Mouse (Mus musculus): ENCODE data around the gene Rbpj. TPM values are rescaled to one million over a fixed set of nuclear protein-coding genes. Genes with fewer than 3 reads are reported as not detected.
"Not testable (repeated sequence)": the region's sequence is repeated elsewhere in the genome, so short reads cannot be mapped to it uniquely, and the experiment has no call there.

Gene Rbpj
- polyA plus RNA-seq, 1 experiment from 2014 or later, result 12.3 TPM

GRCm38 (mm10) chr5:53670321-53670938 lies 204.5 kb downstream of the Rbpj start:
- ATAC-seq (ENCODE audit: low FRiP score, low TSS enrichment) (peak; percentile 29; the same call in 1 of the 2 replicates), DNase-seq (ENCODE audit: low spot score) (no peak)
- no peak overlapping the region for H3K4me2 ChIP-seq (replicated peaks; ENCODE audit: low read depth)
- no peak for TF ChIP-seq CTCF (IDR thresholded peaks at IDR 0.05; ENCODE audit: low read depth)
- no peak for TF ChIP-seq EP300 (optimal IDR thresholded peaks at IDR 0.05)
- no peaks in the 10 kb centered on the region for H3K9me3 ChIP-seq (ENCODE audit: control insufficient read depth, low read length)
- no peaks in the 10 kb centered on the region for H3K27me3 ChIP-seq (ENCODE audit: control insufficient read depth, insufficient read depth, low read length)
- H3K36me3 ChIP-seq (ENCODE audit: control insufficient read depth, insufficient read depth, low read length), result no peaks in the 10 kb centered on the region
- no peak overlapping the region for H3K4me3 ChIP-seq (ENCODE audit: low read depth, low read length)
- no peak overlapping the region for H3K27ac ChIP-seq (replicated peaks)
- WGBS, result 73% methylated on average over 10 of the region's 10 CpGs
- H3K4me1 ChIP-seq (replicated peaks; ENCODE audit: control insufficient read depth, insufficient read depth), result no peaks in the 10 kb centered on the region
- H3K9ac ChIP-seq (ENCODE audit: low read length), result no peak overlapping the region

- Histone ChIP-seq H3K4me3 (ENCODE audit: low read depth, low read length) (no peak overlapping the region), H3K27me3 (ENCODE audit: control insufficient read depth, insufficient read depth, low read length) (no peaks in the 10 kb centered on the region), H3K4me1 (replicated peaks; ENCODE audit: control insufficient read depth, insufficient read depth) (no peaks in the 10 kb centered on the region), H3K4me2 (replicated peaks; ENCODE audit: low read depth) (no peak overlapping the region), H3K27ac (replicated peaks) (no peak overlapping the region), H3K9me3 (ENCODE audit: control insufficient read depth, low read length) (no peaks in the 10 kb centered on the region), H3K36me3 (ENCODE audit: control insufficient read depth, insufficient read depth, low read length) (no peaks in the 10 kb centered on the region), H3K9ac (ENCODE audit: low read length) (no peak overlapping the region)
- WGBS, result 67% methylated on average over 4 of the region's 4 CpGs
- no peak for TF ChIP-seq CTCF (IDR thresholded peaks at IDR 0.05; ENCODE audit: low read depth)
- no peak for TF ChIP-seq EP300 (optimal IDR thresholded peaks at IDR 0.05)
- DNase-seq (ENCODE audit: low spot score), result no peak
- ATAC-seq (ENCODE audit: low FRiP score, low TSS enrichment), result no peak
These were observed 205.6 kb downstream of the Rbpj start for GRCm38 (mm10) chr5:53671507-53671906.

GRCm38 (mm10) chr5:53672352-53672751 lies 206.4 kb downstream of the Rbpj start:
- WGBS, result 31% methylated on average over 5 of the region's 5 CpGs
- ATAC-seq (ENCODE audit: low FRiP score, low TSS enrichment), result peak; percentile 75
- H3K4me2 ChIP-seq (replicated peaks; ENCODE audit: low read depth), result no peak overlapping the region
- H3K27ac ChIP-seq (replicated peaks), result no peak overlapping the region
- no peak overlapping the region for H3K4me3 ChIP-seq (ENCODE audit: low read depth, low read length)
- H3K4me1 ChIP-seq (replicated peaks; ENCODE audit: control insufficient read depth, insufficient read depth), result no peaks in the 10 kb centered on the region
- no peaks in the 10 kb centered on the region for H3K36me3 ChIP-seq (ENCODE audit: control insufficient read depth, insufficient read depth, low read length)
- TF ChIP-seq CTCF (IDR thresholded peaks at IDR 0.05; ENCODE audit: low read depth) (peak; percentile 84), EP300 (optimal IDR thresholded peaks at IDR 0.05) (no peak)
- peak; percentile 71 for DNase-seq (ENCODE audit: low spot score)
- H3K9me3 ChIP-seq (ENCODE audit: control insufficient read depth, low read length), result no peaks in the 10 kb centered on the region
- no peak overlapping the region for H3K9ac ChIP-seq (ENCODE audit: low read length)
- no peaks in the 10 kb centered on the region for H3K27me3 ChIP-seq (ENCODE audit: control insufficient read depth, insufficient read depth, low read length)

- not testable (repeated sequence) for H3K27ac ChIP-seq (replicated peaks); DNase-seq (ENCODE audit: low spot score); H3K4me3 ChIP-seq (ENCODE audit: low read depth, low read length); H3K9me3 ChIP-seq (ENCODE audit: control insufficient read depth, low read length); H3K27me3 ChIP-seq (ENCODE audit: control insufficient read depth, insufficient read depth, low read length); H3K9ac ChIP-seq (ENCODE audit: low read length); H3K4me2 ChIP-seq (replicated peaks; ENCODE audit: low read depth); H3K36me3 ChIP-seq (ENCODE audit: control insufficient read depth, insufficient read depth, low read length); ATAC-seq (ENCODE audit: low FRiP score, low TSS enrichment); H3K4me1 ChIP-seq (replicated peaks; ENCODE audit: control insufficient read depth, insufficient read depth)
- 98% methylated on average over 5 of the region's 6 CpGs for WGBS
These were observed 207.7 kb downstream of the Rbpj start for GRCm38 (mm10) chr5:53673493-53674150.

GRCm38 (mm10) chr5:53676671-53677070 lies 210.7 kb downstream of the Rbpj start:
- Histone ChIP-seq H3K36me3 (ENCODE audit: control insufficient read depth, insufficient read depth, low read length) (no peaks in the 10 kb centered on the region), H3K4me2 (replicated peaks; ENCODE audit: low read depth) (no peak overlapping the region), H3K9me3 (ENCODE audit: control insufficient read depth, low read length) (no peaks in the 10 kb centered on the region), H3K4me3 (ENCODE audit: low read depth, low read length) (no peak overlapping the region), H3K27ac (replicated peaks) (no peak overlapping the region), H3K27me3 (ENCODE audit: control insufficient read depth, insufficient read depth, low read length) (no peaks in the 10 kb centered on the region), H3K9ac (ENCODE audit: low read length) (no peak overlapping the region), H3K4me1 (replicated peaks; ENCODE audit: control insufficient read depth, insufficient read depth) (no peaks in the 10 kb centered on the region)
- TF ChIP-seq EP300 (optimal IDR thresholded peaks at IDR 0.05), result no peak
- no peak for TF ChIP-seq CTCF (IDR thresholded peaks at IDR 0.05; ENCODE audit: low read depth)
- WGBS, result 48% methylated on average over 8 of the region's 8 CpGs
- ATAC-seq (ENCODE audit: low FRiP score, low TSS enrichment) (peak; percentile 70; the same call in 1 of the 2 replicates), DNase-seq (ENCODE audit: low spot score) (peak; percentile 30)

- Histone ChIP-seq H3K27ac (replicated peaks) (no peak overlapping the region), H3K4me1 (replicated peaks; ENCODE audit: control insufficient read depth, insufficient read depth) (no peaks in the 10 kb centered on the region), H3K4me2 (replicated peaks; ENCODE audit: low read depth) (no peak overlapping the region), H3K27me3 (ENCODE audit: control insufficient read depth, insufficient read depth, low read length) (no peaks in the 10 kb centered on the region), H3K4me3 (ENCODE audit: low read depth, low read length) (no peak overlapping the region), H3K9me3 (ENCODE audit: control insufficient read depth, low read length) (no peaks in the 10 kb centered on the region), H3K9ac (ENCODE audit: low read length) (no peak overlapping the region), H3K36me3 (ENCODE audit: control insufficient read depth, insufficient read depth, low read length) (no peaks in the 10 kb centered on the region)
- DNase-seq (ENCODE audit: low spot score) (no peak), ATAC-seq (ENCODE audit: low FRiP score, low TSS enrichment) (no peak)
- WGBS, result 52% methylated on average over 13 of the region's 13 CpGs
- TF ChIP-seq EP300 (optimal IDR thresholded peaks at IDR 0.05) (no peak), CTCF (IDR thresholded peaks at IDR 0.05; ENCODE audit: low read depth) (no peak)
These were observed 212.2 kb downstream of the Rbpj start for GRCm38 (mm10) chr5:53678036-53678767.

Measured in stomach, postnatal 0 days (tissue).